In the genomic region with DNA sequence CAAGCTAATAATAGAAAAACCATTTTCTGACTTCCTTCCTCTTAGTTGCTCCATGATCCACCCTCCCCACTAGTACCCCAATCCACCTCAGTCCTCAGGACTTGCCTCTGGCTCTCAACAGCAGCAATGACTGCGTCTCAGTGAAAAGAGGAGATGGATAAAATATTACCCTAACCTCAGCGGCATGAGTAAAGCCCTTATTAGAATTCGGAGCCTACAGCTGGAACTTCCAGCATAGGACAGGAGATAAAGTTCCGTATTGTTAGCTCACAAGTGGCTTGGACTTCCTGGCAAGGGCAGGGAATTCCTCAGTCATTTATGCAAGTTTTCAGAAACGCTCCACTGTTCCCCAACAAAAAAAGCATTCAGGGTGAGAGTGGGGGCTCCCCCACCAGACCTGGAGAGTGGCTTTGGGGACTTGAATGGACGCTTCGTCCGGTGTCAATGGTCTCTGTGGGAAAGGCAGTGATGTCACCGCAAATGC, we compare ENCODE assay signal across 9 mouse cellular contexts.
DNase-seq lines count a peak whose midpoint lies in the region; ATAC-seq and TF ChIP-seq lines count a peak whose summit lies in the region.
"Had no signal": no experiment of that assay in that cellular context is flagged by ENCODE, and none has a peak within 500 bp of the region (broad histone marks: within the 10 kb centered on the region; RNA-seq: fewer than 3 reads in every experiment).

No protein-coding gene starts in this region.

- WGBS in embryonic facial prominence, embryonic 10.5 days, result 35% methylated on average over 9 of the region's 9 CpGs
- 31% methylated on average over 9 of the region's 9 CpGs for WGBS in heart, embryonic 15.5 days
- 21% methylated on average over 9 of the region's 9 CpGs for WGBS in thymus, adult 2 months

- H3K4me3 ChIP-seq in layer of hippocampus, adult 2 months, result no peak overlapping the region
- H3K4me3 ChIP-seq in embryonic facial prominence, embryonic 10.5 days, result no peak overlapping the region
- H3K4me3 ChIP-seq in heart, embryonic 15.5 days, result no peak overlapping the region
- peak overlapping the region; percentile 78 for H3K4me3 ChIP-seq in megakaryocyte, embryonic 14.5 days (replicated peaks)
- no peak overlapping the region for H3K4me3 ChIP-seq in thymus, adult 2 months (ENCODE audit: control insufficient read depth, insufficient read depth, low read length)
- H3K4me3 ChIP-seq: myocyte had no signal

- peaks cover 28% of the 10 kb centered on the region for H3K4me1 ChIP-seq in embryonic facial prominence, embryonic 10.5 days
- H3K4me1 ChIP-seq in heart, embryonic 15.5 days (replicated peaks), result peaks cover 21% of the 10 kb centered on the region
- H3K4me1 ChIP-seq in megakaryocyte, embryonic 14.5 days, result peaks cover 48% of the 10 kb centered on the region
- no peaks in the 10 kb centered on the region for H3K4me1 ChIP-seq in thymus, adult 2 months (replicated peaks; ENCODE audit: control insufficient read depth, insufficient read depth, low read length)

- H3K9ac ChIP-seq in heart, embryonic 15.5 days, result no peak overlapping the region

- peak overlapping the region; percentile 19; the same call in 1 of the 2 replicates for H3K4me2 ChIP-seq in heart, embryonic 15.5 days

- ATAC-seq in heart, embryonic 15.5 days (replicated peaks; ENCODE audit: insufficient number of reproducible peaks, insufficient read depth, low FRiP score, low read depth), result no peak

- H3K27ac ChIP-seq in layer of hippocampus, adult 2 months, result peak overlapping the region; percentile 88
- peak overlapping the region; percentile 71 for H3K27ac ChIP-seq in embryonic facial prominence, embryonic 10.5 days (replicated peaks)
- peak overlapping the region; percentile 62 for H3K27ac ChIP-seq in heart, embryonic 15.5 days
- no peak overlapping the region for H3K27ac ChIP-seq in thymus, adult 2 months (ENCODE audit: control insufficient read depth, insufficient read depth, low read length)

- H3K36me3 ChIP-seq in embryonic facial prominence, embryonic 10.5 days (replicated peaks), result no peaks in the 10 kb centered on the region
- H3K36me3 ChIP-seq in heart, embryonic 15.5 days, result no peaks in the 10 kb centered on the region
- no peaks in the 10 kb centered on the region for H3K36me3 ChIP-seq in megakaryocyte, embryonic 14.5 days (replicated peaks; ENCODE audit: low read length)
- no peaks in the 10 kb centered on the region for H3K36me3 ChIP-seq in thymus, adult 2 months (ENCODE audit: control insufficient read depth, insufficient read depth, low read length)

- H3K27me3 ChIP-seq in embryonic facial prominence, embryonic 10.5 days (replicated peaks; ENCODE audit: low read depth, poor library complexity, severe bottlenecking), result no peaks in the 10 kb centered on the region
- H3K27me3 ChIP-seq in heart, embryonic 15.5 days, result no peaks in the 10 kb centered on the region
- no peaks in the 10 kb centered on the region for H3K27me3 ChIP-seq in megakaryocyte, embryonic 14.5 days (replicated peaks)
- H3K27me3 ChIP-seq in thymus, adult 2 months (ENCODE audit: control insufficient read depth, insufficient read depth, low read length), result no peaks in the 10 kb centered on the region

- no peaks in the 10 kb centered on the region for H3K9me3 ChIP-seq in embryonic facial prominence, embryonic 10.5 days
- H3K9me3 ChIP-seq in heart, embryonic 15.5 days (replicated peaks), result no peaks in the 10 kb centered on the region
- no peaks in the 10 kb centered on the region for H3K9me3 ChIP-seq in megakaryocyte, embryonic 14.5 days

- peak in 1 of 2 experiments; percentile 76 for DNase-seq in layer of hippocampus, adult 2 months (ENCODE audit: low spot score in 2 of 2)
- DNase-seq in layer of hippocampus, postnatal 25 days (ENCODE audit: extremely low spot score in 1 of 2, low spot score in 1 of 2), result no peak
- peak; percentile 37 for DNase-seq in embryonic facial prominence, embryonic 10.5 days (ENCODE audit: low spot score)
- DNase-seq in ovary, postnatal 36 days (ENCODE audit: low spot score), result no peak
- DNase-seq in thymus, adult 2 months, result no peak
- no peak for DNase-seq in thymus, postnatal 14 days

- no peak for TF ChIP-seq POLR2A in thymus, adult 2 months (IDR thresholded peaks at IDR 0.05; ENCODE audit: control insufficient read depth, extremely low read depth, insufficient read depth, low read length, poor library complexity)

- no peak for TF ChIP-seq CTCF in layer of hippocampus, adult 2 months (conservative IDR thresholded peaks at IDR 0.05)
- no peak for TF ChIP-seq CTCF in thymus, adult 2 months (IDR thresholded peaks at IDR 0.05; ENCODE audit: borderline replicate concordance, control insufficient read depth, extremely low read depth, insufficient read depth, low read length, poor library complexity)
